Mouse (Mus musculus) CD4-positive, CD25-positive, alpha-beta regulatory T cell (primary cell): ENCODE measurements around the gene Nsl1. TPM values are rescaled to one million over a fixed set of nuclear protein-coding genes. Genes with fewer than 3 reads are reported as not detected.

ENCODE experiments used
- polyA plus RNA-seq: library from polyadenylated mRNA; unstranded; fragments of 100-300 nt; shearing (Covaris generic); gene quantifications from one replicate; pipeline ENCODE4 v1.2.1, GENCODE M21; 2017

Nsl1 gene
- polyA plus RNA-seq: 2.3 TPM

GRCm38 (mm10) chr1:191062781-191063485 is at the start of gene Nsl1, which contains the start of gene Tatdn3:
TSS of gene Nsl1 (plus strand) at chr1:191063012.
TSS of gene Tatdn3 (minus strand) at chr1:191062932.

GRCm38 (mm10) chr1:191026021-191026713 is 36.6 kb upstream of the Nsl1 start, which contains the start of gene Flvcr1:
TSS of gene Flvcr1 (minus strand) at chr1:191026158.

GRCm38 (mm10) chr1:191036554-191037334 is 26.1 kb upstream of the Nsl1 start, which contains the start of gene Spata45:
TSS of gene Spata45 (plus strand) at chr1:191036639.

DNA sequence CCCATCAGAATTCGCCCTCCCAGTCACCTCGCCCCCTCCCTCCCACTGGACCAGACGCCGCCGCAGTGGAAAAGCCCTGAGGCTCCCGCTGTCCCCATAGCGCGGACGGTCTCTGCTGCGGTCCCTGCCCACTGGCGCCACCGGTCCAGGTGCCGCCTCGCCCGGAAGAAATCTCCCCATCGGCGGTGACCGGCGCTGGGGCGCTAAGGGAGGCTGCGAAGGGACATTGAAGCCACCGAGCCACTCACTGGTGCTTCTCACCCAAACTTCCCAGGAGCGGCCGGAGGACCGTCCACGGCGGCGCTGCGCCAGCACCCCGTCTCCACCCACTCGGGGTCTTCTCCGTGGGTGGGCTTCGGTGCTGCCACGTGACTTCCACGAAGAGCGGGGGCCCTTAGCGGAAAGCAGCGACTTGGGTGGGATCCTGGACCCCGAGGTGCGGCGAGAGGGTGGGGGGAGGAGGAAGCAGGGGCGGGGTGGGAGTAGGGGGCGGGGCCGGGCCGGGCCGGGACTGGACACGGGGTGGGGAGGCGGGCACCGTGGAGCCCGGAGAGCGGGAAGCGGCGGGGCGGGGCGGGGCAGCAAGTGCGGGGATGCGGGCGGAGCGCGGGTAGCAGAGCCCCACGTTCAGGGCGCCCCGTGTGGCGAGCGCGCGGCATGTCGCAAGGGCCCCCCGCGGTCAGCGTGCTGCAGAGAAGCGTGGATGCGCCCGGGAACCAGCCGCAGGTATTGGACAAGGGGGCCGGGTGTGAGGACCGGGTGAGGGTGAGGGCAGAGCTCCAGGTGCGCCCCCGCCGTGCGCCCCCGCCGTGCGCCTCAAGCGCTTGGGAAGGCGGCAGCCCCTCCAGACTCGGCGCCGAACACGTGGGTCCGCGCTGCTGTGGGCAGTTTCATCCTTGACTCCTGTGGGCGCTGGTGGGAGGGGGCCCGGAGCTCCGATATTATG is 35.3 kb downstream of the Nsl1 start, which contains the start of gene Batf3:
TSS of gene Batf3 (plus strand) at position 46 of the 946 bp plus-strand sequence.

Other genes starting within 250 kb of the Nsl1 start
- gene Rps6kc1, start 151.2 kb upstream of the Nsl1 start, polyA plus RNA-seq: 8.6 TPM
- 84.8 TPM for gene Angel2, start 137.9 kb upstream of the Nsl1 start, polyA plus RNA-seq
- 0.06 TPM for gene Vash2, start 83.7 kb upstream of the Nsl1 start, polyA plus RNA-seq
- gene Flvcr1, start 36.9 kb upstream of the Nsl1 start, polyA plus RNA-seq: 18.3 TPM
- gene Spata45, start 26.4 kb upstream of the Nsl1 start, polyA plus RNA-seq: not detected
- gene Tatdn3, start 80 bp upstream of the Nsl1 start, polyA plus RNA-seq: 14.8 TPM
- 0.30 TPM for gene Batf3, start 34.8 kb downstream of the Nsl1 start, polyA plus RNA-seq
- not detected for gene Fam71a, start 101.8 kb downstream of the Nsl1 start, polyA plus RNA-seq
- gene Atf3, start 155.0 kb downstream of the Nsl1 start, polyA plus RNA-seq: 0.32 TPM